Mouse (Mus musculus) erythroblast, embryonic 14.5 days (primary cell): ENCODE results near the gene Prss34. TPM values are rescaled to one million over a fixed set of nuclear protein-coding genes. Genes with fewer than 3 reads are reported as not detected.

Experiments
- H3K27me3 ChIP-seq: 2 replicates; pipeline ENCODE4 v1.6.1; 2012; ENCODE audit warnings: inconsistent platforms; ENCODE audit not compliant: control insufficient read depth
- H3K36me3 ChIP-seq: 2 replicates; pipeline ENCODE4 v1.6.1; 2012; ENCODE audit warnings: mild to moderate bottlenecking, inconsistent platforms; ENCODE audit not compliant: control insufficient read depth
- H3K4me1 ChIP-seq: 2 replicates; pipeline ENCODE4 v1.6.1; 2012; ENCODE audit warnings: inconsistent platforms; ENCODE audit not compliant: control insufficient read depth
- H3K4me3 ChIP-seq: replicated peaks from 2 replicates; pipeline ENCODE3; 2012; ENCODE audit warnings: moderate library complexity, mild to moderate bottlenecking, inconsistent platforms
- H3K9me3 ChIP-seq: 2 replicates; pipeline ENCODE4 v1.6.1; 2012; ENCODE audit warnings: low read length, inconsistent platforms, mixed read lengths; ENCODE audit not compliant: control insufficient read depth
- GATA1 ChIP-seq: IDR thresholded peaks from 2 replicates; pipeline ENCODE4 v1.6.1; 2012; ENCODE audit warnings: low read length, inconsistent platforms, mixed read lengths
- TAL1 ChIP-seq: IDR thresholded peaks from 3 replicates; pipeline ENCODE4 v1.6.1; 2012; ENCODE audit warnings: low read length, inconsistent platforms, mixed read lengths
- polyA plus RNA-seq: library from polyadenylated mRNA; stranded (reverse); fragments of >175 nt; gene quantifications from 2 replicates; pipeline ENCODE4 v1.2.3, GENCODE M21; 2012

Gene Prss34
- polyA plus RNA-seq, 1 experiment = 0.28 TPM

DNA sequence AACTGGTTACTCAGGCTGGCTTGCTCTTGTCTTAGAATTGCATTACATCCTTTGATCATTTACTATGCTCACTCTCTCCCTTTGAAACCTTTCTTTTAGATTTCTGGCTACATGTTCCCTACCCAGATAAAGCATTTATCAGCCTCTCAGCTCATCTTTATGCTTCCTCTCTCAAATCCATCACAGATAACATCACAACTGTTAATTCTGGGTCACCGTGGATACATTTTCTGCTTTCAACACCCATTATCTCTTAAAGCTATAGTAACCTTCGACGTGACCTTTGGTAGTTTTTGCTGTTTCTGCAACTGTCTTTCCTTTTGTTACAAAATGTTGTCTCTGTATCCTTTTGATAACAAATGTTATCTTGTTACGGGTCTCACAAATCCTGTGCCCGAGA, 4.7 kb upstream of the Prss34 start:
- Histone ChIP-seq H3K36me3 (no peaks in the 10 kb centered on the region), H3K27me3 (no peaks in the 10 kb centered on the region), H3K4me3 (no peak overlapping the region), H3K9me3 (no peaks in the 10 kb centered on the region), H3K4me1 (no peaks in the 10 kb centered on the region; the same call in 1 of the 2 replicates)
- TF ChIP-seq GATA1 (no peak), TAL1 (no peak)

DNA sequence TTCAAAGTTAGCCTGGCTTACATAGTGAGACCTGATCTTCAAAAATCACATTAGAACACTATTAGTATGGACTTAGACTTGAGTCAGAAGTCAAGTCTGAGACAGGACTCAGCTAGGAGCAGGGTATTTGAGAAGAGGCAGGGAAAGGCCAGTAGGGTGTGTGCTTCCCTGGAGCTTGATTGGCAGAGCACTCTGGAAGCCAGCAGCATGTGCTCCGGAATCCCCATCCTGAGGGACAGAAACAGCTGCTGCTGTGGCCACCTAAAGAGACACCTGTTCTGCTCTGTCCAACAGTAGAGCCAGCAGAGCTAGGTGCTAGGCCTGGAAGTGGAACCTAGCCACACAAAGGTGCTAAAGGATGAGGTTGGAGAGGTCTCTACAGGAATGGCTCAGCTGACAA, 4.1 kb upstream of the Prss34 start:
- Histone ChIP-seq H3K9me3 (no peaks in the 10 kb centered on the region), H3K27me3 (no peaks in the 10 kb centered on the region), H3K4me1 (no peaks in the 10 kb centered on the region; the same call in 1 of the 2 replicates), H3K36me3 (no peaks in the 10 kb centered on the region), H3K4me3 (no peak overlapping the region)
- no peak for TF ChIP-seq TAL1
- no peak for TF ChIP-seq GATA1

DNA sequence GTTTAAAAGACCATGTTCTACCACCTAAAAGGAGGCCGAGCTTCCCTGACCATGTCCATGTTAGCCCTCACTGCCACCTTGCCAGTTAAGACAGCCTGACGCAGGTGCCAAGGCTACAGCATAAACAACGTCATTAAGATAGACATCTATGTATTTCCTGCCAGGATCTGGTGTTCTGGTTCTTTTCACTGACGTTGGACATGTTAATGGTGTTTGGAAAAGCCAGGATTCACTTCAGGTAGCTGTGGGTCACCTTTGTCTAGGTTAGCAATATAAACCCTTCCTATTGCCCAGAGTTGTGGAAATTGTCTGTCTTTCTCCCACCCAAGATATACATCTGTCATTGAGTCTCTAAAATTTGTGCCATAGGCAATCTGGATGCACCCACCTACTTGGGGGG, 10.2 kb downstream of the Prss34 start, which contains the start of gene Prss28:
Gene Prss28, plus strand, starts transcription at position 301 of the 400 bp plus-strand sequence.
- TF ChIP-seq TAL1 (no peak), GATA1 (no peak)

DNA sequence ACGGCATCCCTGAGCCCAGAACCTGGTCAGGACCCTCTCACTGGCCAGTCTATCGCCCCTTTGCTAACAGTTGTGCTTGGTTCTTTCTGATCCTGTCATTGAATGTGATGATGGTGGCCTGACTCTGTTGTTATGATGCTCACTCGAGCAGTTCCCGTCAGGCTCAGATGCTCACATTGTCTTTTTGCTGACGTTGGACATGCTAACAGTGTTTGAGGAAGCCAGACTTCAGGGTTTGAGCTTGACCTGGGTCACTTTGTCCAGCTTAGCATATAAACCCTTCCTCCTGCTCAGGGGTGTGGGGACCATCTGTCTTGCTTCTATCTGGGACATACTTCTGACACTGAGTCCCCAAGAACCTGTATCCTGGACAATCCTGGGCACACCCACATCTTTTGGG, 20.2 kb downstream of the Prss34 start, which contains the start of gene Prss29:
Gene Prss29, plus strand, starts transcription at position 301 of the 400 bp plus-strand sequence.
- no peak within 1 kb of the TSS for H3K4me3 ChIP-seq
- H3K36me3 ChIP-seq = no peaks in the 10 kb centered on the region
- no peaks in the 10 kb centered on the region for H3K27me3 ChIP-seq
- no peaks in the 10 kb centered on the region for H3K9me3 ChIP-seq
- H3K4me1 ChIP-seq = no peaks in the 10 kb centered on the region
- TF ChIP-seq GATA1 = no peak
- no peak for TF ChIP-seq TAL1

More for the DNA sequence above, 10.2 kb downstream of the Prss34 start, which contains the start of gene Prss28:
- Histone ChIP-seq H3K4me1 (no peaks in the 10 kb centered on the region), H3K4me3 (no peak within 1 kb of the TSS), H3K36me3 (no peaks in the 10 kb centered on the region), H3K9me3 (no peaks in the 10 kb centered on the region), H3K27me3 (no peaks in the 10 kb centered on the region)

DNA sequence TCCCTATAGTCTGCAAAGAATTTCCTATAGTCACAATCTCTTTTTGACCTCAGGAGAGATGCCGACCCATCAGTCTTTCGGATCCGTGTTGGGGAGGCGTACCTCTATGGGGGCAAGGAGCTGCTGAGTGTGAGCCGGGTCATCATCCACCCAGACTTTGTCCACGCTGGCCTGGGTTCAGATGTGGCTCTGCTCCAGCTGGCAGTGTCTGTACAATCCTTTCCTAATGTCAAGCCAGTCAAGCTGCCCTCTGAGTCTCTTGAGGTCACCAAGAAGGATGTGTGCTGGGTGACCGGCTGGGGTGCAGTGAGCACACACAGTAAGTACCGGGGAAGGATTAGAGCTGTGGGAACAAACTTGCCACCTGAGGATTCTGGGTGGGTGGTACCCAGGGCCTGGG, 22.6 kb downstream of the Prss34 start:
- no peaks in the 10 kb centered on the region for H3K4me1 ChIP-seq
- no peaks in the 10 kb centered on the region for H3K36me3 ChIP-seq
- H3K9me3 ChIP-seq = no peaks in the 10 kb centered on the region
- TF ChIP-seq GATA1 (no peak), TAL1 (no peak)
- no peak overlapping the region for H3K4me3 ChIP-seq
- no peaks in the 10 kb centered on the region for H3K27me3 ChIP-seq

DNA sequence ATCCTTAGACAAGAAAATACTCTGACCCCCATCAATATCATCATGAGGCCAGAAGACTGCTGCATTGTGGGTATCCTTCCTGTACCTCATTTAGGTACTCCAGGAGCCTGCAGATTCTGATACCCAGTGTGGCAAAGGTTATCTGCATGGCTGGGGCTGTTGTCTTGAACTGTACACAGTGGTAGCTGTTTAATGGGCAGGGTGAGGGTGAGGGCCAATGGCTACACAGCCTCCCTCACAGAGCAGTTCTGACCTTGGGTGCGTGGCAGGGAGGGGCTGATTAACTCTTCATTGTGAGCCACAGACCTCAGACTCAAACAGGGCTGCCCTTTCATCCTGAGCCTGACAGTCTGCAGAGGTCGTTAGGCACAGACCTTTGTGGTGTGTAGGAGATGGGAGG, 24.7 kb downstream of the Prss34 start:
- Histone ChIP-seq H3K9me3 (no peaks in the 10 kb centered on the region), H3K4me1 (no peaks in the 10 kb centered on the region), H3K36me3 (no peaks in the 10 kb centered on the region), H3K4me3 (no peak overlapping the region), H3K27me3 (no peaks in the 10 kb centered on the region)
- TF ChIP-seq GATA1 (no peak), TAL1 (no peak)

DNA sequence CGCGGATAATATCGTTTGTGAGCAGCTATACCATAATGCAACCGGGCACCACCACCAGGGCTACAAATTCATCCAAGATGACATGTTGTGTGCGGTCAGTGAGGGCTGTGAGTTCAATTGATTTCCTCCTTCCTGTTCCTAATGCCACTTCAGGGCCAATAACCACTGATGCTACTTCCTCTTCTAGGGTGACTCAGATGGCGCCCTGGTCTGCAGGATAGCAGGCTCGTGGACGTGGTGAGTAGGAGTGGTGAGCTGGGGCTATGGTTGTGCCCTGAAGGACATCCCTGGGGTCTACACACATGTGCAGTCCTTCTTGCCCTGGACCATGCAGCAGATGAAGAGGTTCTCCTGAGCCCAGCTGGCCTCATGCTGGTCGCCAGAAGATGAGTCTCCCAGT, 34.1 kb downstream of the Prss34 start:
- H3K4me1 ChIP-seq = no peaks in the 10 kb centered on the region
- TF ChIP-seq TAL1 (no peak), GATA1 (no peak)
- no peaks in the 10 kb centered on the region for H3K36me3 ChIP-seq
- H3K27me3 ChIP-seq = no peaks in the 10 kb centered on the region
- H3K9me3 ChIP-seq = no peaks in the 10 kb centered on the region
- no peak overlapping the region for H3K4me3 ChIP-seq

DNA sequence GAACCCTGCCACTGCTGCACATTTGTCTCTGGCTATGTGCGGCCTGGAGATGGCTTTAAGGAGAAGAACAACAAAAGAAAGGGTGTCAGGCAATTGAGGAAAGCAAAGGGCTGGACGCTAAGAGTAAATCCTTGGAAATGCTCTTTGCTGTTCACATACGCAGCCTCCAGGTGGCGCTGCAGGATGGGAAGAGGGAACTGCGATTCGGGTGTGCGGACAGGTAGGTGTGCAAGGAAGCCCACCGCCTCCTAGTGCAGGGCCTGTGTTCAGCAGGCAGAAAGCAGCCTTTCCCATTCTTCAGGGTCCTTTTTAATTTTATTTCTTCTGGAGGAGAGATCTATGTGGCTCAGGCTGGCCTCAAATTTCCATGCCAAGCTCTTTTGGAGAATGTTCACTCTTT, 35.7 kb downstream of the Prss34 start:
- H3K4me3 ChIP-seq = no peak overlapping the region
- TF ChIP-seq GATA1 (no peak), TAL1 (no peak)
- H3K27me3 ChIP-seq = no peaks in the 10 kb centered on the region
- no peaks in the 10 kb centered on the region for H3K9me3 ChIP-seq
- no peaks in the 10 kb centered on the region for H3K36me3 ChIP-seq
- H3K4me1 ChIP-seq = no peaks in the 10 kb centered on the region

DNA sequence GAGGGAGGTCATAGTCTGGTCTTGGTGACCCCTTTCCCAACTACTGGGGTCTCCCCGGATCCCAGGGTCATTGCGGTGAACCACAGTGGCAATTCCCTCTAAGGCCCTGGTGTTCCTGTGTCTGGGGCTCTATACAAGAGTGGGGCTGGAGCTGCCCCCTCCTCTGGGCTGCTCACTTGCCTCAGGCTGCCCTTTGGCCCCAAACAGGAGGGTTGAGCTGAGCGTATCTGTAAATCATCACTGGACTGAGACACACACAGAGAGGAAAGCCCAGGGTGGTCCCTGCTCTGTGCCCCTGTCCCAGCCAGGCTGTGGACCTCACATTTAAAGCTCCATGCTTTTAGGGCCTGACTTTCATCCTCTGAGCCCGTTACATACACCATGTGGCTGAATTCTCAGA, 40.0 kb downstream of the Prss34 start:
- Histone ChIP-seq H3K9me3 (no peaks in the 10 kb centered on the region), H3K4me3 (no peak overlapping the region), H3K27me3 (no peaks in the 10 kb centered on the region), H3K4me1 (no peaks in the 10 kb centered on the region), H3K36me3 (no peaks in the 10 kb centered on the region)
- TF ChIP-seq TAL1 (no peak), GATA1 (no peak)

DNA sequence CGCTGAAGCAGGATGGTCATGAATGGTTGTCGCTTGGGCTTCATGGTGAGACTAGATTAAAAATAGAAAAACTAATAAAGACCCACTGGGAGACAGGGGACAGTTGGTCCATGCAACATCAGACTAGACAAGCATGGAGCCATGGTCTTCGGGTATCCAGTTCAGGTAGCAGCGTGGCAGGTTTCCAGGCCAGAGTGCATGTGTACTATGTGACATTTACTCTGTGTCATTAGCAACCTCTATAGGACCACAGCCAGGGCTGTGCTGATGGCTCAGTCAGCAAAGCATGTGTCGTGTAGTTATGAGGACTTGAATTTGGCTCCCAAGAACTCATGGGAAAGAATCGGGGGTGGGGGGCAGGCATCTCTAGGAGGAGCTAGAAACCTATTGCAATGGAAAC, 41.8 kb downstream of the Prss34 start:
- H3K36me3 ChIP-seq = no peaks in the 10 kb centered on the region
- H3K27me3 ChIP-seq = no peaks in the 10 kb centered on the region
- no peaks in the 10 kb centered on the region for H3K4me1 ChIP-seq
- no peaks in the 10 kb centered on the region for H3K9me3 ChIP-seq
- H3K4me3 ChIP-seq = no peak overlapping the region
- no peak for TF ChIP-seq GATA1
- TF ChIP-seq TAL1 = no peak
